Mouse (Mus musculus) forebrain, embryonic 10.5 days (tissue): Measurements from ENCODE around the gene Gm11985. TPM values are rescaled to one million over a fixed set of nuclear protein-coding genes. Genes with fewer than 3 reads are reported as not detected.

ENCODE experiments used
- DNase-seq: peaks from one replicate; pipeline ENCODE4 v3.0.0-alpha.2; 2017; ENCODE audit warnings: low spot score; ENCODE audit errors: extremely low spot score
- H3K27ac ChIP-seq: fragments of 300-500 bp; sonication (generic); 2 replicates; pipeline ENCODE4 v1.5.1; 2016; ENCODE audit warnings: mild to moderate bottlenecking
- H3K27me3 ChIP-seq: fragments of 300-500 bp; sonication (generic); 2 replicates; pipeline ENCODE4 v1.6.1; 2016; ENCODE audit warnings: mild to moderate bottlenecking; ENCODE audit not compliant: poor library complexity, severe bottlenecking
- H3K36me3 ChIP-seq: fragments of 300-500 bp; sonication (generic); replicated peaks from 2 replicates; pipeline ENCODE4 v1.6.1; 2016; ENCODE audit warnings: mild to moderate bottlenecking, moderate library complexity
- H3K4me1 ChIP-seq: fragments of 300-500 bp; sonication (generic); 2 replicates; pipeline ENCODE4 v1.6.1; 2016
- H3K4me3 ChIP-seq: fragments of 300-500 bp; sonication (generic); 2 replicates; pipeline ENCODE4 v1.5.1; 2016; ENCODE audit warnings: mild to moderate bottlenecking, moderate library complexity
- H3K9me3 ChIP-seq: fragments of 300-500 bp; sonication (generic); 2 replicates; pipeline ENCODE4 v1.6.1; 2016; ENCODE audit warnings: mild to moderate bottlenecking, moderate library complexity
- WGBS: fragments of 180-500 bp; shearing (Covaris S2); methylation state at CpG from one replicate; pipeline ENCODE4 v1.1.7; 2016; 5-methylcytosine and 5-hydroxymethylcytosine counted together
- polyA plus RNA-seq: library from polyadenylated mRNA; unstranded; fragments of >200 nt; fragmentation: Nextera tagmentation; extraction: Ambion mirVana; gene quantifications from 2 replicates; pipeline ENCODE4 v1.2.1, GENCODE M21; 2016

Gm11985 gene
- polyA plus RNA-seq, 1 experiment from 2014 or later, result not detected

- no peaks in the 10 kb centered on the region for H3K27me3 ChIP-seq
- no peak overlapping the region for H3K27ac ChIP-seq
- 80% methylated on average over 3 of the region's 3 CpGs for WGBS
- H3K4me3 ChIP-seq, result no peak overlapping the region
- no peaks in the 10 kb centered on the region for H3K9me3 ChIP-seq
- DNase-seq, result no peak
- H3K36me3 ChIP-seq, result no peaks in the 10 kb centered on the region; the same call in 1 of the 2 replicates
- no peaks in the 10 kb centered on the region for H3K4me1 ChIP-seq
Observed at GRCm38 (mm10) chr11:7142725-7143124, 45.6 kb downstream of the Gm11985 start.

- peak; percentile 28 for DNase-seq
- Histone ChIP-seq H3K4me3 (no peak overlapping the region), H3K4me1 (no peaks in the 10 kb centered on the region), H3K27ac (no peak overlapping the region), H3K36me3 (no peaks in the 10 kb centered on the region; the same call in 1 of the 2 replicates), H3K27me3 (no peaks in the 10 kb centered on the region), H3K9me3 (no peaks in the 10 kb centered on the region)
- WGBS, result 96% methylated on average over 3 of the region's 3 CpGs
Observed at GRCm38 (mm10) chr11:7140449-7140848, 47.9 kb downstream of the Gm11985 start.

DNA sequence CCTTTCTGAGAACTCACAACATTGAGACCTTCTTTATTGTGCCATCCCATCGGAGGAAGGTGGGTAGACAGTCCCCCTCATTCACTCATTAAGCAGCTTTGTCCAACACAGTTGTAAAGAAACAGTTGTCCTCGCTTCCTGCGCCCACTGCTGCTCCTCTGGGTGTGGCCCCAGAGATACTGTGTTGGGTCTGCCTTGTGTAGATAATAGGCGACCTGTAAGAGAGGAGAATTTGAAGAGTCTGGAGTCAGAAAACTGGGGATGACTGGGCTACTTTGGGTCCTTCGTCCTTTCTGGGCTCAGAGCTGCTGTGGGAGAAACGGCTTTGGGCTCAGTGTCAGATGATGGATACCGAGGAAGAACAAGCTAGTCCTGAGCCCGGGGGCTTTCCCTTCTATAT is 50.0 kb downstream of the Gm11985 start:
- no peaks in the 10 kb centered on the region for H3K4me1 ChIP-seq
- H3K9me3 ChIP-seq, result no peaks in the 10 kb centered on the region
- WGBS, result 92% methylated on average over 8 of the region's 8 CpGs
- no peaks in the 10 kb centered on the region; the same call in 1 of the 2 replicates for H3K36me3 ChIP-seq
- H3K4me3 ChIP-seq, result no peak overlapping the region
- no peaks in the 10 kb centered on the region for H3K27me3 ChIP-seq
- H3K27ac ChIP-seq, result no peak overlapping the region
- DNase-seq, result no peak

- Histone ChIP-seq H3K4me1 (no peaks in the 10 kb centered on the region), H3K4me3 (no peak overlapping the region), H3K36me3 (no peaks in the 10 kb centered on the region; the same call in 1 of the 2 replicates), H3K9me3 (no peaks in the 10 kb centered on the region), H3K27me3 (no peaks in the 10 kb centered on the region), H3K27ac (no peak overlapping the region)
- DNase-seq, result no peak
- 98% methylated on average over 5 of the region's 5 CpGs for WGBS
Observed at GRCm38 (mm10) chr11:7136246-7136855, 52.0 kb downstream of the Gm11985 start.

- 90% methylated on average over 9 of the region's 9 CpGs for WGBS
- Histone ChIP-seq H3K36me3 (peaks cover 1% of the 10 kb centered on the region; the same call in 1 of the 2 replicates), H3K27ac (0 out of 2 replicates have a peak overlapping the region, but pooled peaks have one; percentile 17), H3K4me1 (no peaks in the 10 kb centered on the region), H3K4me3 (no peak overlapping the region), H3K27me3 (no peaks in the 10 kb centered on the region), H3K9me3 (no peaks in the 10 kb centered on the region)
- no peak for DNase-seq
Observed at GRCm38 (mm10) chr11:7135763-7136162, 52.6 kb downstream of the Gm11985 start.

DNA sequence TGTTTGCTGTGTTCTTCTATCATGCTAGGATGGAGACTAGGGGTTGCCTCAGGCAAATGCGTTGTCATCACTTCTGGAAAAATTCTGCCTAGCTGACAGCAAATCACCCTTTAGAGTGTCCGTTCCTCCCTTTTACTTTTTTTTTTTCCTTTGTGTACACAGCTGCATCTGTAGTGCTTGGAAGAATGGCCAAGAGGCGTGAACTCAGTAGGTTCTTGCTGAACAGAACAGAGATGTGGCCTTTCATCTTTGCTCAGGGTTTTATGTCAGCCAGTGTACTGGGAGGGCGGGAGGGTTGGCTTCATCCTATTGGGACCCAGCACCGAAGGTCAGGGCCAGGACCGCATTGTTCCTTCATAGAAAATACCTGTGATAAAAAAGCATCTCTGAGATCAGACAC is 53.1 kb downstream of the Gm11985 start:
- Histone ChIP-seq H3K9me3 (no peaks in the 10 kb centered on the region), H3K27me3 (no peaks in the 10 kb centered on the region)
- 82% methylated on average over 6 of the region's 6 CpGs for WGBS

DNA sequence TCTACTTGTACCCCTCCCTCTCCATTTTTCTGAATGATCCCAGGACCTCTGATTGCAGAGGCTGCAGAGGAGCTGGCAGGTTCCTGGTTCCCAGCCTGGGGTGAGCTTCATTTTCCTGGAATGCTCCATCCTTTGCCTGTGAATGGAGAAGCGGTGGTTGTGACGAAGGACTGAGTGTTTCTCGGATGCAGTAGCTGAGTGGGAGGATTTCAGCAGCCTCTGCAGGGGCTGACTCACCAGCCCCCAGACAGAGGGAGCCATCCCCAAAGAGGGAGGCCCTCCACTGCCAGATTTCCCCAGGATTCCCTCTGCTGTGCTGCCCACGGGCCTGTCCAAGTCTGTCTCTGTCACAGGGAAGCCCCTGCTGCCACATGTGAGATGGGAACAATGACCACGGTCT is 54.0 kb downstream of the Gm11985 start:
- H3K36me3 ChIP-seq, result 0 out of 2 replicates have a peak, but pooled peaks cover 2% of the 10 kb centered on the region
- H3K27ac ChIP-seq, result no peak overlapping the region
- H3K27me3 ChIP-seq, result no peaks in the 10 kb centered on the region
- no peaks in the 10 kb centered on the region for H3K9me3 ChIP-seq
- 94% methylated on average over 5 of the region's 5 CpGs for WGBS
- no peaks in the 10 kb centered on the region for H3K4me1 ChIP-seq
- no peak for DNase-seq
- H3K4me3 ChIP-seq, result no peak overlapping the region

More for the DNA sequence above, 53.1 kb downstream of the Gm11985 start:
- no peak overlapping the region for H3K4me3 ChIP-seq
- DNase-seq, result no peak
- H3K27ac ChIP-seq, result no peak overlapping the region
- peaks cover 2% of the 10 kb centered on the region; the same call in 1 of the 2 replicates for H3K36me3 ChIP-seq
- no peaks in the 10 kb centered on the region for H3K4me1 ChIP-seq

GRCm38 (mm10) chr11:7133736-7134135 is 54.6 kb downstream of the Gm11985 start:
- H3K9me3 ChIP-seq, result no peaks in the 10 kb centered on the region
- H3K4me1 ChIP-seq, result no peaks in the 10 kb centered on the region
- WGBS, result 95% methylated on average over 5 of the region's 5 CpGs
- no peak for DNase-seq
- no peaks in the 10 kb centered on the region for H3K27me3 ChIP-seq
- H3K36me3 ChIP-seq, result 0 out of 2 replicates have a peak, but pooled peaks cover 2% of the 10 kb centered on the region
- H3K4me3 ChIP-seq, result no peak overlapping the region
- H3K27ac ChIP-seq, result no peak overlapping the region

Other genes starting within 250 kb of the Gm11985 start
- 0.66 and 0.86 TPM in 2 replicates for gene Adcy1, start 125.1 kb downstream of the Gm11985 start, polyA plus RNA-seq
- gene Igfbp1, start 9.2 kb upstream of the Gm11985 start, polyA plus RNA-seq, result 0.10 and 0.24 TPM in 2 replicates
- 16.4 and 16.6 TPM in 2 replicates for gene Igfbp3, start 25.4 kb upstream of the Gm11985 start, polyA plus RNA-seq